Mouse (Mus musculus) gonadal fat pad, adult 2 months (tissue): ENCODE data around the gene Clpx. TPM values are rescaled to one million over a fixed set of nuclear protein-coding genes. Genes with fewer than 3 reads are reported as not detected.
"Not testable (repeated sequence)": the region's sequence is repeated elsewhere in the genome, so short reads cannot be mapped to it uniquely, and the experiment has no call there.

Experiments used
- DNase-seq: peaks from one replicate; pipeline ENCODE4 v3.0.0-alpha.2; 2012; ENCODE audit warnings: low read depth
- polyA plus RNA-seq: library from polyadenylated mRNA; depleted of rRNA; stranded (reverse); fragments of >200 nt; gene quantifications from 2 replicates; pipeline ENCODE4 v1.2.3, GENCODE M21; 2012

The Clpx gene
- polyA plus RNA-seq, 1 experiment: 11.5 TPM

DNA sequence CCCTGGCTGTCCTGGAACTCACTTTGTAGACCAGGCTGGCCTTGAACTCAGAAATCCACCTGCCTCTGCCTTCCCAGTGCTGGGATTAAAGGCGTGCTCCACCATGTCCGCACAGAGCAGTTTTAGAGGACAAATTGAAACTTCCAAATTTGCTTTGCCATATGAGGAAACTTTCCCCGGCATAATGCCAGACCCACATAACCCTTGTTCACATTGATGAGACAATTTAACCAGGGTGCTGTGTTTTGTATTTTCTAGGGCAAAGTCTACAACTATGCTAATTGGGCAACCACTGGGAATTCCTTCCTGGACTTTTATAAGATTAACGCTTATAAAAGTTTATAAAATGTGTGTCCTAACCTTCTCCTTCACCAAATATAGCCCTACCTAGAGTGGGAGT, 4.1 kb upstream of the Clpx start:
- no peak for DNase-seq

- no peak for DNase-seq
Measured at GRCm38 (mm10) chr9:65292421-65292820, 1.6 kb upstream of the Clpx start.

DNA sequence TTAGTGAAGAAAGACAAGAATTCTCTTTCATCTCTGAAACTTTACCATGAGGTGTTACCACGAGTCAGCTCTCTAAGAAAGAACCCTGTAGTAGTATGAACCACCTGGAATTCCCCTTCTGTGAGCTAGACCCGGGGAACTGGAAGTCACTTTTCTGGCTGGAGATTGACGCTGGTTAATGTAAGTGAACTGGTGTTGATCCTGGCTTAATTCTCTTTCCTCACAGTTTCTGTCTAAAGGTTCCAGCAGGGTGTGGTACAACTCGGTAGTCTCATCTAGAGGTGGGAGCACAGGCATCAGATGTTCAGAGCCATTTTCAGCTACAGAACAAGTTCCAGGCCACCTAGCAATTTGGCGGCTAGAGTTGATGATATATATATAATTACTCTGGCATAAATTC, 941 bp upstream of the Clpx start:
- DNase-seq: no peak

DNA sequence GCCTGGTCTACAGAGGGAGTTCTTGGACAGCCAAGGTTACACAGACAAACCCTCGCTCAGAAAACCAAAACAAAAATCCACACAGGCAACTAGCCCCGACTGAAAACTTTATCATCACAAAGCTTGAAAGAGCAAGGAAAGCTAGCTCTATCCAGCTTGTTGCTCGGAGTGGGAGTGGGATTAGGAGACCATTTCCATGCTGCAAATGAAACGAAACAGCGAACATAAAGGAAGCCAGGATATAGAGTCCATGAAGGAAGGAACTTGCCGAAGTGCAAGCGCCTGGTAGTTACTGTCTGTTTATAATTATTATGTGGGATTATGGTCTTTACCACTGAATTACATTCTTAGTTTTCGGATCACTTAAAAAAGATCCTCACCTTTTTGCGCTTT, 484 bp upstream of the Clpx start:
- no peak for DNase-seq

- DNase-seq: no peak
Measured at GRCm38 (mm10) chr9:65294716-65295378, 787 bp downstream of the Clpx start.

- DNase-seq: no peak
Measured at GRCm38 (mm10) chr9:65297056-65297455, 3.0 kb downstream of the Clpx start.

DNA sequence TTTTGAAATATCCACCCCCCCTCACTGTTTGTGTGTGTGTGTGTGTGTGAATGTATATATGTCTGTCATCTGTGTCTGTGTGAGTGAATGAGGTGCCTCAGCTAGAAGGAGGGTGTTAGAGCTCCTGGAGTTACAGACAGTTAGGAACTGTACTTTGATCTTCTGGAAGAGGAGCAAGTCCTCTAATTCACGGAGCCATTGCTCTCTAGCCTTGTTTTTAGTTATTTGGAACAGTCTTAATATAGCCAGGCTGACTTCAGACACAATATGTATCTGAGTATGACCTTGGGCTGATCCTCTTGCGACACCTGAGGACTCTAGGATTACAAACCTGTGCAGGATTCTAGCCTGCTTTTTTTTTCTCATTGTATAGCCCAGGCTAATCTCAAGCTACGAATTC, 4.7 kb downstream of the Clpx start:
- no peak for DNase-seq

- DNase-seq: no peak
Measured at GRCm38 (mm10) chr9:65299650-65300049, 5.6 kb downstream of the Clpx start.

GRCm38 (mm10) chr9:65302327-65302983, 8.4 kb downstream of the Clpx start:
- no peak for DNase-seq

- DNase-seq: no peak
Measured at GRCm38 (mm10) chr9:65303586-65303985, 9.5 kb downstream of the Clpx start.

GRCm38 (mm10) chr9:65304300-65304699, 10.2 kb downstream of the Clpx start:
- no peak for DNase-seq

DNA sequence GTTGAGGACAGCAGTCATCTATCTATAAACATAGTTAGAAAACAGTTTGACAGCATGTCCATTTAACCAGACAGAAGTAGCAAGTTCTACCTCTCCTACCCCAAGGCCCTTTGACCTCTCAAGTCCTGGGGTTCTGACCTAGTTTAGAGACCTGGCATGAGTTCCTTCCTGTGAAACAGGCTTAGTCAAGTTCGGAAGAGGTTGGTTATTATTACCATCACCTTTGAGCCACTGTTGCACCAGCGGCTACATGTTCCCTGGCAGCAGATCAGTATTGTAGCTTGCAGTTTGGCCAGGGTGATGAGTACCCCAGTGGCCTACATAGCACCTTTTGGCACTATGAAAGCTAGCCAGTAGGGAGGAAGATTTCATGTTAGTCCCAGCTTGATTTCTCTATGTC, 12.6 kb downstream of the Clpx start:
- DNase-seq: no peak

GRCm38 (mm10) chr9:65308011-65308410, 14.0 kb downstream of the Clpx start:
- no peak for DNase-seq

DNA sequence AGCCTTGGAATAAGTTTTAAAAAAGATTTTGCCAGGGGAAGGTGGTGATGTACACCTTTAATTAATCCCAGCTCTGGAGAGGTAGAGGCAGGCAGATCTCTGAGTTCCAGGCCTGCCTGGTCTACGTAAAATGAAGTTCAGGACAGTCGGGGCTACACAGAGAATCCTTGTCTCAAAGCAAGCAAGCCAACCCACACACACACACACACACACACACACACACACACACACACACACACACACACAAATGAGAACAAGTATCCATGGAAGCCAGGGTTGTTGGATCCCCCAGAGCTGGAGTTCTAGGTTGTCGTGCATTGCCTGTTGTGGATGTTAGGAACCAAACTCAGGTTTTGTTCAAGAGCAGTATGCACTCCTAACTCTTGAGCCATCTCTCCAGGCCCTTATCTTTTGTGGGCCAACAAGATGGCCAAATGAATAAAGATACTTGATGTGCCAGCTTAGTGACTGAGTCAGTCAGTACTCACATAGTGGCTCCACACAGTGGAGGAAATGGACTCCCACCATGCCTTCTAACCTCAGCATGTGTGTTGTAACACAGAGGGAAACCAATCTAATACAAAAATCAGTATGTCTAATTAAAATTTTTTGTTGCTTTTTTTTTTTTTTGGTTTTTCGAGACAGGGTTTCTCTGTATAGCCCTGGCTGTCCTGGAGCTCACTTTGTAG, 18.8 kb downstream of the Clpx start:
- DNase-seq: no peak

DNA sequence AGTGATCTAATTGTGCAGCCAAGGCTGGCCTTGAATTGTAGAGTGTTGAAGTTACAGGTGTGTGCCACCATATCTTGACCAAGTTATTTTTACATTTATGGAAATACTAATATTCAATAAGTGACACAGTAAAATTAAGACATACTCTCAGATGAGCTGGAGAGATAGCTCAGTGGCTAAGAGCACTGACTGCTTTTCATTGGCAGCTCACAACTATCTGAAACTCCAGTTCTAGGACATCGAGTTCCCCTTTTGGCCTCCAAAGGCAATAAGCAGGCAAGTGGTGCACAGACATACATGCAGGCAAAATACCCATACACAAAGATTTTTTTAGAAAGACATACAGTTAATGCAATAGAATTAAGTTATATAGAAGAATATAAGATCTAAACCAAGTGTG, 19.8 kb downstream of the Clpx start:
- DNase-seq: no peak

GRCm38 (mm10) chr9:65322255-65322900, 28.3 kb downstream of the Clpx start:
- peak; percentile 76 for DNase-seq

DNA sequence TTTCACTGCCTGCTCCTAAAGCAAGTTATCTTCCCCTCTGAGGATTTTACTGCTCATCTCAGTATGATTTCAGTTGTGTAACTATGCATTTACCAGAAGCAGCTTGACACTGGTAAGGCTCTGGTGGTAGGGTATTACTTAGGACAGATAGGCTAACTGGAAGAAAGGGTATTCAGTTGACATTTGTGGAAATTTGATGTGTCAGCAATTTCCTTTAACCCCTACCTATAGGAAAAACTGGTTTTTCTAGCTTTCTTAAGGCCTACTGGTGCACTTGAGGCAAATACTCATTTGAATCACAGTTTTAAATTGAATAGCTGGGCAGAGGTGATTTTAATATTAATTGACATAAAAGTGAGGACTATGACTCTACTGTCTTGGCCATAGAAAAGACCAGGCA, 31.9 kb downstream of the Clpx start:
- no peak for DNase-seq

GRCm38 (mm10) chr9:65327371-65327770, 33.3 kb downstream of the Clpx start:
- DNase-seq: no peak

- DNase-seq: no peak
Measured at GRCm38 (mm10) chr9:65333958-65334357, 39.9 kb downstream of the Clpx start.

DNA sequence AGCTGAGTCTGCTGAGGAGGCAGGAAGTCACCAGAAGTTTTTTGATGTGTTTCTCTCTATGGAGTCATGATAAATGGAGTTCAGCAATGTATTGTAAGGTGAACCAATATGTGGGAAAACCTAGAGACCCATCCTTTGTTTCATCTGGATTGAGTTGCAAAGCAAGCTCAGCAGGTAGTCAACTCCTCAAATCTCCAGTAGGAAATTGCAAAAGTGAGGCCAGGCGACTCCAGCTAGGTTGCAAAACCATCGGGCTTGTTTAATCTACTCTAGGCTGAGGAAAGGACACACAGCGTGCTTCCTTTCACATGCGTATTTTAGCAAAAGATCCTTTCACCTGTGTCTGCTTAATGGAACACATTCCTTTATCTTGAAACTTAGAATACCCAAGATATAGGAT, 45.1 kb downstream of the Clpx start:
- DNase-seq: no peak

GRCm38 (mm10) chr9:65340414-65340813, 46.4 kb downstream of the Clpx start:
- no peak for DNase-seq

DNA sequence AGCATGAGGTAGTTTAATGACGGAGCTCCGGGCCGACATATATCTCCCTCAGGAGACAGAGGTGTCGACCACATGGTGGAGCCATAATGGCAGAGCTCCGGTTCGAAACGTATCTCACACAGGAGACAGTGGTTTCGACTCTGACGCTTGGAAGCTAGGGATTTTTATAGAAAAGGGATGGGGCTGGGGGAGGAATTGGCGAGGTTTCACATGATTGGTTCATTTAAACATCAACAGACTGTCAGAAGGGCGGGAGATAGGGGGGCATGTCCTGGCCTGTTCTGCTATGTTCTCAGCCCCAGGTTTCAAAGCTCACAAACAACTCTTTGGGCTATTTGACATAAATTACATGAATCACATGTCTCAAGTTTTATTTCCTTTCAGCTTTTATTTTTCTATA, 51.4 kb downstream of the Clpx start:
- not testable (repeated sequence) for DNase-seq
